Mouse (Mus musculus): Measurements from ENCODE around the gene Paqr5. TPM values are rescaled to one million over a fixed set of nuclear protein-coding genes. Genes with fewer than 3 reads are reported as not detected.

Gene Paqr5
- total RNA-seq (2021), result not detected
- long read RNA-seq, experiment 1, result 0 reads
- long read RNA-seq, experiment 2, result 0 reads

GRCm38 (mm10) chr9:62026600-62026999 is at the start of gene Paqr5:
TSS of gene Paqr5 (minus strand) at chr9:62026856.
- no peak for DNase-seq

- DNase-seq, result no peak
Measured at GRCm38 (mm10) chr9:62062234-62062633, 35.6 kb upstream of the Paqr5 start.

DNA sequence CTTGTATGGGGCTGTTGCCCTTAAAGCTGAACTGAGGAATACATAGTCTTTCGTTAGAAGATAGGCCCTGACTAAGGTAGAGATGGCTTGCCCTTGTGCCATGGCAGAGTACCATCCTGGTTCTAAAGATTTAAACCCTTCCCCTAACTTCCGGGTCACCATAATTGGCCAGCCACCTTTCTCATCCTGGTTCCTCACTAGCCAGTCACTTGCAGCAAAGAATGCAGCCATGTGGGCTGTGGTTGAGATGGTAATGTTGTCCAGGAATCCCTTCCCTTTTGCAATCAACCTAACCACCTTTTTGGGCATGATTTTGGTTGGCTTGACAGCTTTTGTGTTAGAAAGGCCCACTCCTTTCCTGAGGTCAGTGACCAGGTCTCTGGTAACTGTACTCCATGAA is 33.8 kb upstream of the Paqr5 start:
- no peak for DNase-seq

- DNase-seq, result no peak
Measured at GRCm38 (mm10) chr9:62059941-62060340, 33.3 kb upstream of the Paqr5 start.

GRCm38 (mm10) chr9:62057881-62058506 is 31.3 kb upstream of the Paqr5 start:
- DNase-seq, result no peak

DNA sequence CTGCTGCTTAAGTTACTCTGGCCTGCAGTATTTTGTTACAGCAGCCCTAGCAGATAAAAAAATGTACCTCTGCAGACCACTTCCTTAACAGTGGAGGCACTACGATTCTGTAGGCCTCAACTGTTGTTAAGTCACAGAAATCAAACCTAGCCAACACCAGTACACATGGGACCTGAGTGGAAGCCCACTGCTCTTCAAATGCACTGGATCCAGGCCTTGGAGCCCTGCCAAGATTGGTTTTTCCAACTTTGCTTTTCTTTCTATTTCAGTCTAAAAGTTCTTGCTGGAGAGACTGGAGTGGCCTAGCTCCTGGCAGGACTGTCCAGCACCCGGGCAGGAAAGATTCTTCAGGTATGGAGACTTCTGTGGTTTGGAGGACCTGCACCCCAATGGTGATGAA is 29.6 kb upstream of the Paqr5 start:
- no peak for DNase-seq

DNA sequence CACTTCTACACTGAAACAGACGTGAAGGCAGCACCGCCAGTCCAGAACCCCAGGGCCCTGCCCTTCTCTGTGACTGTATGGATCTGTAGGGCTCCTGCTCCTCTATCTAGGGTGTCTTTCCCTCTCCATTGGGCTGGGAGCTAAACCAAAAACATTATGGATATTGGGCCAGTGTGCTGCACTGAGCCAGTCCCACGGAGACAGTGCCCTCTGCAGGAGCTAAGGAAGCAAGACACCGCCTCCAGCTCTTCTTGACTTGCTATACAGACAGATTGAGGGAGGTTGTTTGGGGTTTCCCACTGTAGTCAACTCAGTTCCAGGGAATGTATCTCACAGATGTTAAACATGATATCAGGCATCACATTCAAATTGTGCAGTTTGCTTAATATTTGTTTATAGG is 24.1 kb upstream of the Paqr5 start:
- no peak for DNase-seq

GRCm38 (mm10) chr9:62049166-62049565 is 22.5 kb upstream of the Paqr5 start:
- DNase-seq, result no peak

DNA sequence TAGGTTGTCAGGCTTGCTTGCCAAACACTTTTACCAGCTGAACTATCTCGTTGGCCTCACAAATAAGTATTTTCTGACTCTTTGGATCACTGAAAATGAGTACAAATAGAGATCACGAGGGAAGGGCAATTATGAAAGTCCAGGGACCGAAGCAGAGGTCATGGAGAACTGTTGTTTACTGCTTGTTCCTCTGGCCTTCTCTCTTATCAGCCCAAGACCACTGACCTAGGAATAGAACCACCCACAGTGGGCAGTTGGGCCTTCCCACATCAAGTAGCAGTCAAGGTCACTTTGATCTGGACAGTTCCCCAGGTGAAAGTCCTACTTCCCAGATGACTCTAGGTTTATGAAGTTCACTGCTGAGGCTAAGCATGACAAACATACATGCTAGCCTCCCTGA is 15.5 kb upstream of the Paqr5 start:
- no peak for DNase-seq

- peak; percentile 55 for DNase-seq
Measured at GRCm38 (mm10) chr9:62040008-62040608, 13.5 kb upstream of the Paqr5 start.

DNA sequence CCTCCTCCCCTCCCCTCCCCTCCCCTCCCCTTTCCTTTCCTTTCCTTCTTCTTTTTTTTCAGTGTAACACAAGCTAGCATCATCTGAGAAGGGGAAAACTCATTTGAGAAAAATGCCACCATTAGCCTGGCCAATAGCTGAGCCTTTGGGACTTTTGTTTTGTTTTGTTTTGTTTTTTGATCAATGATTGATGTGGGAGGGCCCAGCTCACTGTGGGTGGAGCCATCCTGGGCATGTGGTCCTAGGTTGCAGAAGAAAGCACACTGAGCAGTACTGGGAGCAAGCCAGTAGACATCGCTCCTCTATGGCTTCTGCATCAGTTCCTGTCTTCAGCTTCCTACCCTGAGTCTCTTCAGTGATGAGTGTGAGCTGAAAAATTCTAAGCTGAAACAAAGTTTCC is 9.2 kb upstream of the Paqr5 start:
- DNase-seq, result no peak

GRCm38 (mm10) chr9:62032206-62032605 is 5.5 kb upstream of the Paqr5 start:
- DNase-seq, result no peak

GRCm38 (mm10) chr9:62028072-62028471 is 1.4 kb upstream of the Paqr5 start:
- DNase-seq, result no peak

DNA sequence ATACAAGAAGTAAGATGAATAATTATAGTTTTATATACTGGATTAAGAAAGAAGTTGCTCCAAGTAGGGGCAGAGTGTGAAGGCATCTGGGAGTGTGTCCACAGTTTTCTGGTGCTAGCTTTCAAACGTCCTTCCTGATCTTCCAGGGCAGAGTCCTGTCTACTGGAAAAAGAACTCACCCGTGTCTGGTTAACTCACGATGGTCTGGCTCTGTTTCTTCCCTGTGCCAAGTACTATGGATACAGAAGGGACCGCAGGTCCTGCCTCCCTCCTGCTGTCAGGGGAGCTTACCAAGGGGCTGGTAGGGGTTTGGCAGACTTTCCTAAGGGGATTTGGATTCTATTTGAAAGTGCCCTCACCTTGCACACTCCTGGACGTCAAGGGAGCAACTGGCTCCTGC is 1.6 kb downstream of the Paqr5 start:
- DNase-seq, result no peak

DNA sequence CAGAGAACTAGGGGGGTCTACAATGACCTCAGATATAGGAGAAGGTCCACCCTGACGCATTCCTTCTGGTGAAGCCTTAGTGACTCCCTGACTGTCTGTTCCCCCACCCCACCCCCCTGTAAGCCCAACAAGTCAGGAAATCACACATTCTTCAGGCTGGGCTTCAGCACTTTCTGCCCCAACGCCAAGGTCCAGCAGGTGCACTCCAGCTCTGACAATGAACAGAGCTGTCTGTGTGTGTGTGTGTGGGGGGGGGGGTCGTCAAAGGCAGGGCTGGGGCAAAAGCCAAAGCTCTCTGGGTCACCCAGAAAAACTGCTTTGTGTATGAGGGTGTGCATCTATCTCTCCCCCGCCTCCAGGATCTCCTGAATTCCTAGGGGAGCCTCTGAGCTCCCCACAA is 2.8 kb downstream of the Paqr5 start:
- no peak for DNase-seq

DNA sequence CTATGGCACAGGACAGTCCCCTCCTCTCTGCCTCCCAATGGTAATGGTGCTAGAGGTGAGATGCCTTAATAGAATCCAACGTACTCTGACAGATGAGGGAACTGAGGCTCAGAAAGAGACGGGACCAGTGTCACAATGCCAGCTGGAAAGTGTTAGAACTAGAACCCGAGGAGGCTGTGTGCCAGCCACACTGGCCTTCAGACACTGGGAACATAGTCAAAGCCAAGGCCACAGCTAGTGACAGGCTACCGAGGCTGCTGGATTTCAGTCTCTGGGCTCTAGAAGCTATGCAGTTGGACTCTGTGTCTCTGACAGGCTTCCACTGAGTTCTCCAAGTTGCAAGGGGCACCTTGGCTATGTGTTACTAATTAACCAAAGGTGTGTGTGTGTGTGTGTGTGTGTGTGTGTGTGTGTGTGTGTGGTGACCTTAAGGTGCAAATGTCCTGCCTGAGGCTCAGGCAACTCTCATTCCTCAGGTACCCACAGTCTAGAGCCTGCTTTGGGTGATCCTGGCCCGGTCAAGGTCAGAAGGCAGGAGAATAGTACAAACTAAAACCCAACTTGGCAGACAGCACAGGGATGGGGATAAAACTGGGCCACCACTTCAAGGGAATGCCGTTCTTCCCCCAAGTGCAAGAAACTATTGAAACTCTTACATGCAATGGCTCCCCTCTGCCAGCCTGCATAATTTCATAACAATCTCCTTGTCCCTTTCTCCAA is 3.5 kb downstream of the Paqr5 start:
- DNase-seq, result no peak

- no peak for DNase-seq
Measured at GRCm38 (mm10) chr9:62021583-62022120, 5.0 kb downstream of the Paqr5 start.

DNA sequence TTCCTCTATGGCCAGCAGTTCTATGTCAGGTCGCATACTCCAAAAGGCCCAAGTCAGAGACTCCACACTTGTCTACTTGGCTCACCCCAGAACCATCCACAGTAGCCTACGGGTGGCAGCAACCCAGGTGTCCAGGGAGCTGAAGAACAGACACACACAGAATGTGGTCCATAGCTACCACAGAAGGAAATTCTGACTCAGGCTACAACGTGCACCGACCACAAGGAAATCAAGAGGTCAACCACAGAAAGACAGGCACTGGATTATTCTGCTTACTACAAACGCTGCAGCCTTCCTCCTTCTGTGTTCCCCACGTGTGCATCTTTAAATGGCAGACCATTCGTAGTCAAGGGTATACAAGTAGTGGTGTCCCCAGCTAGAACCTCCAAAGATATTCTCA is 6.4 kb downstream of the Paqr5 start:
- no peak for DNase-seq

- DNase-seq, result no peak
Measured at GRCm38 (mm10) chr9:62018229-62019093, 8.2 kb downstream of the Paqr5 start.

DNA sequence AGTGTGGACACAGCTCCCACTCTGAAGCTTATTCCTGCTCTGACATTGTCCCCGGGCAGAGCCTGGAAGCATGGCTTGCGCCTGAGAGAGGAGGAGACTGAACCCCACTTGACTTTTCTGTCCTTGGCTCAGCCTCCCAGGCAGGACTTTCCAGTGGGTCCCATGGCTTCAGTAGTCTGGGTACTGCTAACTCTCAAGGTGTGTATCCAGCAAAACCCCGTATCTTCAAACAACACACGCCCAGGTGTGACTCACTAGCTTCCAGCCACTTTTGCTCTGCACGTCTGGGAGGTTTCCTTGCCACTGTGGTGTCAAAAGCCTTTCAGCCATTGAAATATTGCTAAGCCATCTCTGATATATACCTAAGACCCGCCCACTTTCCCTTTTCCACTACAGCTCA is 9.3 kb downstream of the Paqr5 start:
- no peak for DNase-seq

DNA sequence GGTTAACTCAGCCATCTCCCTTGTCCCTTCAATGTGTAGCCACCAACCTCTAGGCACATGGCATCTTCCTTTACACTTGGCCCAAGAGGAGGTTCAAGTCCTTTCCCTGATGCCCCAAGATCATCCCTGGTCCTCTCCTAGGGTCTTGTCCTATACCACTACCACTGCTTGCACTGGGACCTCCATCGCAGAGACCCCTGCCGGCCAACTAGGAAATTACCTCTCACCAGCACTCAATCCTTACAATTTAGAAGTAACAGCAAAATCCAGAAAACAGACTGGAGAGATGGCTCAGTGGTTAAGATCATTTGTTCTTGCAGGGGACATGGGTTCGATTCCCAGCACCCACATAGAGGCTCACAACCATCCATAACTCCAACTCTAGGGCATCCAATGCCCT is 11.2 kb downstream of the Paqr5 start:
- DNase-seq, result no peak

DNA sequence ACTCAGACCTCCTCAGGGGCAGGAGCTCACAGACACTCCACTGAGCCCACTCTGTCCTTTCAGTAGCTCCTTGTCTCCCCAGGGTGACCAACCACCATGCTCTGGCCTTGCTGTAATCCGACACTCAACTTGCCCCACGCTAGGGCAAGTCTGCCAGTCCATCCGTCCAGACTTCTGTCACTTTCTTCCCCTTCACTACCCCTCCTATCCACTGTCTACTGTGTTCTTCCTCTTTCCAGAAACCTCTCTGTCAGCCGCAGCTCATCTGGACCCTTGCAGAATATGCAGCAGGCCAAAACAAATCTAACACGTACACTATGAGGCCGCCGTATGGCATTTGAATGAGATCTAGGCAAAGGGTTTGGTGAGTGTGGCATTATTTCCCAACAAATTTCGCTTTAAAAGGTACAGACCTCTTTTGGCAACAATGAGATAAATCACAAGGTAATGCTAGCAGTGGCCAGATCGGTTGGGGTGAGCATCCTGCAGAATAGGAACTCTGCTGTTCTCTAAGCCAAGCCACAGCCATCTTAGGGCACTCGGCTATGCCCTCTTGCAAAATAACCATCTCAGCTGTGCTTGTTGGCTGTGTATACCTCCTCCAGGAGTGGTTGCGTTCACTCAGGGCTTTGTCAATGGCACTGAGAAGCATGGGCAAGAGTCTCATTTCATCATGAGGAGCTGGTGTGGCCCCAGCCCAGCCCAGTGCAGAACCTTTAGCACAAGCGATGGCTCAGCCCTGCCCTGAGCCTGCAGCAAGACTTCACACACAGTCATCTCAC is 13.1 kb downstream of the Paqr5 start:
- no peak for DNase-seq

Measured in gastrocnemius, postnatal 25 days (tissue).